Mouse (Mus musculus) urinary bladder, adult 18-20 months (tissue): ENCODE measurements around the gene Olfr1458.

Experiments
- DNase-seq, 2 experiments: peaks; one replicate each; pipeline ENCODE4 v3.0.0; 2022; ENCODE audit warnings: low spot score in 2 of 2, mixed read lengths in 2 of 2

The Olfr1458 gene

DNA sequence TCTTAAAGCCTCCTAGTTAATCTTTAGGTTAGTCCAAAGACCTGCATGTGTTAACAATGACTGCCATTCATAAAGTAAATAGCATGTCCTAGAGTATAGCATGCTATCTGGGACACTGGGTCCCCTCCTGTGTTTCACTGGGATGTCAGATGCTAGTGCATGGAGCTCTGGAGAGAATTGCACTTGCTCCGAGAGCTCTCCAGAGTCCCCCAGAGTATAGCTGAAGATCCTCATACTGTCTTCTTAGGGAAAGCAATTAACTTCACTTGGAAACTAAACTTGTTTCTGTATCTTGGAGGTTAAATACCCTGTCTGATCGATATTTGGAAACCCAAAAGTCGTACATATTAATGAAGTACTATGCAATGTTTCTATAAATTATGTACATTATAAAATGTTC lies at the start of gene Olfr1458:
Gene Olfr1458, minus strand, starts transcription at position 101 of the 400 bp plus-strand sequence.
- DNase-seq, result no peak

DNA sequence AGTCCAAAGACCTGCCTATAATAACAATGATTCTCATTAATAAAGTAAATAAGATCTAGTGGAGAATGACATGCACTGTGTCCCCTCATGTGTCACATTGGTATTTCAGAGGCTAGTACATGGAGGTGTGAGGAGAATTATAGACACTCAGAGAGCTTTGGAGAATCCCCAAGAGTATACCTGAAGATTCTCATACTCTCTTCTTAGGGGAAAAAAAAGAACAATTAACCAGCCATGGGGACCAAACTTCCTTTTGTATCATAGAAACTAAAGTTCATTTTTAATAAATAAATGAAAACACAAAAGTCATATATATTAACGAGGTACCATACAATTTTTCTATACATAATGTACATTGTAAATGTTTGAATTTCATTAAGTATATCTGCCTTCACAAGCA lies 42.9 kb upstream of the Olfr1458 start, which contains the start of gene Olfr1459:
Gene Olfr1459, minus strand, starts transcription at position 101 of the 400 bp plus-strand sequence.
- DNase-seq, result no peak

- no peak for DNase-seq
These were observed 8.8 kb downstream of the Olfr1458 start, which contains the start of gene Olfr1457 for GRCm38 (mm10) chr19:13097791-13098190. TSS of gene Olfr1457 (minus strand) at chr19:13097891.

GRCm38 (mm10) chr19:13093908-13094307 lies 12.7 kb downstream of the Olfr1458 start:
- DNase-seq, result no peak

DNA sequence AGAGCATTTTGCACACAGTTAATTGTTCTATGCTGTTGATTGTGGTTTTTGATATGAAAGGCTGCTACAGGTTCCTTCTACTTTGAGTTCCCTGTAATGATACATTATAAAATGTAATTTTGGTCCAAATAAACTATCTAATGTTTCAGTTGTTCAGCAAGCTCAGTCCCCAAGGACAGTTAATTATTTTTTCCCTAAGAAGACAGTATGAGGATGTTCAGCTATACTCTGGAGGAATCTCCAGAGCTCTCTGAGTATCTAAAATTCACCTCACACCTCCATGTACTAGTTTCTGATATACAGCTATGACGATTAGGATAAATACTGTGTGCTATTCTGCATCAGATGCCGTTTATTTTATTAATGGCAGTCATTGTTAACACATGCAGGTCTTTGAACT lies 46.3 kb downstream of the Olfr1458 start, which contains the start of gene Olfr1454:
Gene Olfr1454, plus strand, starts transcription at position 301 of the 400 bp plus-strand sequence.
- DNase-seq, result no peak
